Mouse (Mus musculus) hindbrain, embryonic 16.5 days (tissue): ENCODE measurements around the gene Crnkl1. TPM values are rescaled to one million over a fixed set of nuclear protein-coding genes. Genes with fewer than 3 reads are reported as not detected.

Experiments
- ATAC-seq: fragments of 200-750 bp; cut with Nextera tagmentation; 2 replicates; pipeline ENCODE4 v1.8.0; 2017; ENCODE audit warnings: moderate TSS enrichment, moderate library complexity
- H3K27ac ChIP-seq: fragments of 300-500 bp; sonication (generic); 2 replicates; pipeline ENCODE4 v1.5.1; 2014; ENCODE audit warnings: low read depth, mild to moderate bottlenecking, control low read depth, low read length, moderate library complexity
- H3K27me3 ChIP-seq: fragments of 300-500 bp; sonication (generic); replicated peaks from 2 replicates; pipeline ENCODE4 v1.6.1; 2014; ENCODE audit warnings: low read length; ENCODE audit not compliant: control insufficient read depth, insufficient read depth
- H3K36me3 ChIP-seq: fragments of 300-500 bp; sonication (generic); 2 replicates; pipeline ENCODE4 v1.6.1; 2014; ENCODE audit warnings: mild to moderate bottlenecking, low read length, moderate library complexity, mixed read lengths; ENCODE audit not compliant: control insufficient read depth, insufficient read depth
- H3K4me1 ChIP-seq: fragments of 300-500 bp; sonication (generic); 2 replicates; pipeline ENCODE4 v1.6.1; 2014; ENCODE audit warnings: low read depth, low read length; ENCODE audit not compliant: control insufficient read depth, insufficient read depth
- H3K4me2 ChIP-seq: fragments of 300-500 bp; sonication (generic); 2 replicates; pipeline ENCODE4 v1.6.1; 2014; ENCODE audit warnings: mild to moderate bottlenecking, low read length, control low read depth, moderate library complexity
- H3K4me3 ChIP-seq: fragments of 300-500 bp; sonication (generic); 2 replicates; pipeline ENCODE4 v1.5.1; 2014; ENCODE audit warnings: mild to moderate bottlenecking, low read length, control low read depth, moderate library complexity
- H3K9ac ChIP-seq: fragments of 300-500 bp; sonication (generic); 2 replicates; pipeline ENCODE4 v1.6.1; 2014; ENCODE audit warnings: low read depth, mild to moderate bottlenecking, control low read depth, low read length, moderate library complexity
- H3K9me3 ChIP-seq: fragments of 300-500 bp; sonication (generic); 2 replicates; pipeline ENCODE4 v1.6.1; 2014; ENCODE audit warnings: mild to moderate bottlenecking, low read length, moderate library complexity; ENCODE audit not compliant: control insufficient read depth
- WGBS: fragments of 180-500 bp; shearing (Covaris S2); extraction: QIAGEN DNeasy Blood & Tissue Kit; methylation state at CpG from one replicate; pipeline ENCODE4 v1.1.7; 2014; 5-methylcytosine and 5-hydroxymethylcytosine counted together
- polyA plus RNA-seq: library from polyadenylated mRNA; unstranded; fragments of >200 nt; fragmentation: Nextera tagmentation; extraction: Ambion mirVana; gene quantifications from 2 replicates; pipeline ENCODE4 v1.2.1, GENCODE M21; 2015

Crnkl1 gene
- 18.3 and 19.1 TPM in 2 replicates for polyA plus RNA-seq

- Histone ChIP-seq H3K9me3 (no peaks in the 10 kb centered on the region), H3K36me3 (peaks cover 23% of the 10 kb centered on the region), H3K4me3 (peak within 1 kb of the TSS; percentile 96), H3K27ac (no peak within 1 kb of the TSS), H3K27me3 (no peaks in the 10 kb centered on the region), H3K4me1 (peaks cover 9% of the 10 kb centered on the region), H3K9ac (peak within 1 kb of the TSS; percentile 76), H3K4me2 (peak within 1 kb of the TSS; percentile 79)
- peak; percentile 99 for ATAC-seq
- under 1% methylated on average over 61 of the region's 61 CpGs for WGBS
Observed at GRCm38 (mm10) chr2:145934339-145935231, at the start of gene Crnkl1, which contains the start of gene Cfap61. Crnkl1 (minus strand) TSS chr2:145935014. Cfap61 (plus strand) TSS chr2:145934784.

- Histone ChIP-seq H3K4me2 (no peak overlapping the region), H3K4me1 (peaks cover 4% of the 10 kb centered on the region), H3K36me3 (no peaks in the 10 kb centered on the region), H3K4me3 (no peak overlapping the region), H3K27me3 (no peaks in the 10 kb centered on the region), H3K9me3 (no peaks in the 10 kb centered on the region), H3K27ac (no peak overlapping the region), H3K9ac (no peak overlapping the region)
- WGBS: 61% methylated on average over 9 of the region's 9 CpGs
- no peak for ATAC-seq
Observed at GRCm38 (mm10) chr2:145982317-145983045, 47.7 kb upstream of the Crnkl1 start.

GRCm38 (mm10) chr2:145981699-145982112 lies 46.9 kb upstream of the Crnkl1 start:
- no peak overlapping the region; the same call in 1 of the 2 replicates for H3K9ac ChIP-seq
- WGBS: 16% methylated on average over 6 of the region's 6 CpGs
- peak overlapping the region; percentile 64 for H3K27ac ChIP-seq

GRCm38 (mm10) chr2:145980881-145981280 lies 46.1 kb upstream of the Crnkl1 start:
- peak; percentile 27; the same call in 1 of the 2 replicates for ATAC-seq
- H3K9me3 ChIP-seq: no peaks in the 10 kb centered on the region
- no peak overlapping the region for H3K4me2 ChIP-seq
- H3K36me3 ChIP-seq: no peaks in the 10 kb centered on the region
- 78% methylated on average over 9 of the region's 9 CpGs for WGBS
- H3K4me1 ChIP-seq: peaks cover 4% of the 10 kb centered on the region
- no peaks in the 10 kb centered on the region for H3K27me3 ChIP-seq
- no peak overlapping the region for H3K9ac ChIP-seq
- no peak overlapping the region for H3K4me3 ChIP-seq
- no peak overlapping the region for H3K27ac ChIP-seq

More at GRCm38 (mm10) chr2:145981699-145982112, 46.9 kb upstream of the Crnkl1 start:
- Histone ChIP-seq H3K27me3 (no peaks in the 10 kb centered on the region), H3K4me3 (no peak overlapping the region), H3K36me3 (no peaks in the 10 kb centered on the region), H3K4me2 (no peak overlapping the region), H3K4me1 (peaks cover 4% of the 10 kb centered on the region), H3K9me3 (no peaks in the 10 kb centered on the region)
- 0 out of 2 replicates have a peak, but pooled peaks have one; percentile 24 for ATAC-seq

GRCm38 (mm10) chr2:145979616-145980015 lies 44.8 kb upstream of the Crnkl1 start:
- Histone ChIP-seq H3K4me3 (no peak overlapping the region), H3K27ac (no peak overlapping the region), H3K4me2 (no peak overlapping the region), H3K27me3 (no peaks in the 10 kb centered on the region), H3K9ac (no peak overlapping the region), H3K4me1 (peaks cover 4% of the 10 kb centered on the region), H3K36me3 (no peaks in the 10 kb centered on the region), H3K9me3 (no peaks in the 10 kb centered on the region)
- ATAC-seq: no peak
- 49% methylated on average over 4 of the region's 4 CpGs for WGBS

GRCm38 (mm10) chr2:145972571-145972970 lies 37.8 kb upstream of the Crnkl1 start:
- Histone ChIP-seq H3K4me1 (no peaks in the 10 kb centered on the region; the same call in 1 of the 2 replicates), H3K9ac (no peak overlapping the region), H3K27ac (no peak overlapping the region), H3K4me2 (no peak overlapping the region), H3K4me3 (no peak overlapping the region), H3K27me3 (no peaks in the 10 kb centered on the region), H3K9me3 (no peaks in the 10 kb centered on the region), H3K36me3 (no peaks in the 10 kb centered on the region)
- 94% methylated on average over 4 of the region's 4 CpGs for WGBS
- no peak for ATAC-seq

- ATAC-seq: peak; percentile 71
Observed at GRCm38 (mm10) chr2:145971237-145972010, 36.6 kb upstream of the Crnkl1 start.

GRCm38 (mm10) chr2:145970751-145971150 lies 35.9 kb upstream of the Crnkl1 start:
- H3K4me2 ChIP-seq: no peak overlapping the region
- no peaks in the 10 kb centered on the region; the same call in 1 of the 2 replicates for H3K4me1 ChIP-seq
- ATAC-seq: peak; percentile 86
- no peak overlapping the region for H3K4me3 ChIP-seq
- H3K27ac ChIP-seq: peak overlapping the region; percentile 66; the same call in 1 of the 2 replicates
- 72% methylated on average over 12 of the region's 12 CpGs for WGBS
- no peaks in the 10 kb centered on the region for H3K9me3 ChIP-seq
- H3K27me3 ChIP-seq: no peaks in the 10 kb centered on the region
- H3K36me3 ChIP-seq: no peaks in the 10 kb centered on the region
- H3K9ac ChIP-seq: no peak overlapping the region

More at GRCm38 (mm10) chr2:145971237-145972010, 36.6 kb upstream of the Crnkl1 start:
- WGBS: 70% methylated on average over 20 of the region's 20 CpGs
- H3K9ac ChIP-seq: no peak overlapping the region
- H3K27ac ChIP-seq: peak overlapping the region; percentile 66
- no peak overlapping the region for H3K4me2 ChIP-seq
- no peaks in the 10 kb centered on the region for H3K27me3 ChIP-seq
- no peaks in the 10 kb centered on the region for H3K36me3 ChIP-seq
- H3K9me3 ChIP-seq: no peaks in the 10 kb centered on the region
- no peaks in the 10 kb centered on the region; the same call in 1 of the 2 replicates for H3K4me1 ChIP-seq
- H3K4me3 ChIP-seq: no peak overlapping the region
